Mouse (Mus musculus): ENCODE data around the gene Rpl31. TPM values are rescaled to one million over a fixed set of nuclear protein-coding genes. Genes with fewer than 3 reads are reported as not detected.

The Rpl31 gene
- polyA plus RNA-seq, 1 experiment from 2014 or later, result 511 TPM

GRCm38 (mm10) chr1:39408123-39408522 is 40.5 kb downstream of the Rpl31 start:
- Histone ChIP-seq H3K27me3 (replicated peaks) (no peaks in the 10 kb centered on the region), H3K9me3 (replicated peaks) (no peaks in the 10 kb centered on the region), H3K36me3 (no peaks in the 10 kb centered on the region), H3K9ac (no peak overlapping the region), H3K4me2 (no peak overlapping the region), H3K27ac (no peak overlapping the region), H3K4me3 (no peak overlapping the region), H3K4me1 (peaks cover 19% of the 10 kb centered on the region)
- ATAC-seq, result no peak
- WGBS (ENCODE audit: insufficient replicate concordance), result 81% methylated on average over 6 of the region's 6 CpGs

- H3K4me1 ChIP-seq, result peaks cover 16% of the 10 kb centered on the region
- no peak for ATAC-seq
- no peak overlapping the region for H3K9ac ChIP-seq
- WGBS (ENCODE audit: insufficient replicate concordance), result 43% methylated on average over 7 of the region's 7 CpGs
- no peak overlapping the region for H3K4me2 ChIP-seq
- no peaks in the 10 kb centered on the region for H3K36me3 ChIP-seq
- no peaks in the 10 kb centered on the region for H3K9me3 ChIP-seq (replicated peaks)
- no peak overlapping the region for H3K4me3 ChIP-seq
- H3K27me3 ChIP-seq (replicated peaks), result no peaks in the 10 kb centered on the region
- H3K27ac ChIP-seq, result no peak overlapping the region
Observed at GRCm38 (mm10) chr1:39408668-39409067, 41.0 kb downstream of the Rpl31 start.

- Histone ChIP-seq H3K27me3 (replicated peaks) (no peaks in the 10 kb centered on the region), H3K4me1 (peaks cover 13% of the 10 kb centered on the region), H3K36me3 (peaks cover 6% of the 10 kb centered on the region), H3K27ac (no peak overlapping the region), H3K4me3 (no peak overlapping the region), H3K9me3 (replicated peaks) (no peaks in the 10 kb centered on the region), H3K9ac (no peak overlapping the region), H3K4me2 (no peak overlapping the region)
- WGBS (ENCODE audit: insufficient replicate concordance), result 86% methylated on average over 19 of the region's 19 CpGs
- no peak for ATAC-seq
Observed at GRCm38 (mm10) chr1:39410085-39410821, 42.6 kb downstream of the Rpl31 start.

- no peaks in the 10 kb centered on the region for H3K9me3 ChIP-seq (replicated peaks)
- WGBS (ENCODE audit: insufficient replicate concordance), result 50% methylated on average over 12 of the region's 12 CpGs
- peaks cover 6% of the 10 kb centered on the region for H3K36me3 ChIP-seq
- H3K4me2 ChIP-seq, result no peak overlapping the region
- peaks cover 22% of the 10 kb centered on the region for H3K4me1 ChIP-seq
- no peak overlapping the region for H3K9ac ChIP-seq
- H3K27ac ChIP-seq, result no peak overlapping the region
- no peak overlapping the region for H3K4me3 ChIP-seq
- no peaks in the 10 kb centered on the region for H3K27me3 ChIP-seq (replicated peaks)
- ATAC-seq, result no peak
Observed at GRCm38 (mm10) chr1:39417817-39418216, 50.2 kb downstream of the Rpl31 start.

- no peak overlapping the region for H3K27ac ChIP-seq
- H3K4me3 ChIP-seq, result no peak overlapping the region
- no peak overlapping the region for H3K9ac ChIP-seq
- H3K9me3 ChIP-seq (replicated peaks), result no peaks in the 10 kb centered on the region
- ATAC-seq, result no peak
- H3K4me2 ChIP-seq, result no peak overlapping the region
- H3K27me3 ChIP-seq (replicated peaks), result no peaks in the 10 kb centered on the region
- WGBS (ENCODE audit: insufficient replicate concordance), result 72% methylated on average over 9 of the region's 9 CpGs
- peaks cover 6% of the 10 kb centered on the region for H3K36me3 ChIP-seq
- H3K4me1 ChIP-seq, result peaks cover 19% of the 10 kb centered on the region
Observed at GRCm38 (mm10) chr1:39418852-39419251, 51.2 kb downstream of the Rpl31 start.

GRCm38 (mm10) chr1:39420987-39421386 is 53.3 kb downstream of the Rpl31 start:
- Histone ChIP-seq H3K4me2 (no peak overlapping the region), H3K9me3 (replicated peaks) (no peaks in the 10 kb centered on the region), H3K9ac (no peak overlapping the region), H3K4me1 (peaks cover 19% of the 10 kb centered on the region), H3K27me3 (replicated peaks) (no peaks in the 10 kb centered on the region), H3K4me3 (no peak overlapping the region), H3K27ac (no peak overlapping the region), H3K36me3 (peaks cover 5% of the 10 kb centered on the region; the same call in 1 of the 2 replicates)
- 82% methylated on average over 6 of the region's 6 CpGs for WGBS (ENCODE audit: insufficient replicate concordance)
- no peak for ATAC-seq

Other genes starting within 250 kb of the Rpl31 start
- 0.06 and 0.18 TPM in 2 replicates for gene Npas2, start 174.1 kb upstream of the Rpl31 start, polyA plus RNA-seq (2016; fragmentation: Nextera tagmentation; extraction: Ambion mirVana)
- 4.9 and 5.0 TPM in 2 replicates for gene Tbc1d8, start 110.9 kb downstream of the Rpl31 start, polyA plus RNA-seq (2016; fragmentation: Nextera tagmentation; extraction: Ambion mirVana)
- gene Cnot11, start 167.2 kb downstream of the Rpl31 start, polyA plus RNA-seq (2016; fragmentation: Nextera tagmentation; extraction: Ambion mirVana), result 17.2 and 20.0 TPM in 2 replicates
- 25.6 and 27.3 TPM in 2 replicates for gene Rnf149, start 209.6 kb downstream of the Rpl31 start, polyA plus RNA-seq (2016; fragmentation: Nextera tagmentation; extraction: Ambion mirVana)